Mouse (Mus musculus): ENCODE measurements around the gene Sgo1.
"Not testable (repeated sequence)": the region's sequence is repeated elsewhere in the genome, so short reads cannot be mapped to it uniquely, and the experiment has no call there.

Gene Sgo1

DNA sequence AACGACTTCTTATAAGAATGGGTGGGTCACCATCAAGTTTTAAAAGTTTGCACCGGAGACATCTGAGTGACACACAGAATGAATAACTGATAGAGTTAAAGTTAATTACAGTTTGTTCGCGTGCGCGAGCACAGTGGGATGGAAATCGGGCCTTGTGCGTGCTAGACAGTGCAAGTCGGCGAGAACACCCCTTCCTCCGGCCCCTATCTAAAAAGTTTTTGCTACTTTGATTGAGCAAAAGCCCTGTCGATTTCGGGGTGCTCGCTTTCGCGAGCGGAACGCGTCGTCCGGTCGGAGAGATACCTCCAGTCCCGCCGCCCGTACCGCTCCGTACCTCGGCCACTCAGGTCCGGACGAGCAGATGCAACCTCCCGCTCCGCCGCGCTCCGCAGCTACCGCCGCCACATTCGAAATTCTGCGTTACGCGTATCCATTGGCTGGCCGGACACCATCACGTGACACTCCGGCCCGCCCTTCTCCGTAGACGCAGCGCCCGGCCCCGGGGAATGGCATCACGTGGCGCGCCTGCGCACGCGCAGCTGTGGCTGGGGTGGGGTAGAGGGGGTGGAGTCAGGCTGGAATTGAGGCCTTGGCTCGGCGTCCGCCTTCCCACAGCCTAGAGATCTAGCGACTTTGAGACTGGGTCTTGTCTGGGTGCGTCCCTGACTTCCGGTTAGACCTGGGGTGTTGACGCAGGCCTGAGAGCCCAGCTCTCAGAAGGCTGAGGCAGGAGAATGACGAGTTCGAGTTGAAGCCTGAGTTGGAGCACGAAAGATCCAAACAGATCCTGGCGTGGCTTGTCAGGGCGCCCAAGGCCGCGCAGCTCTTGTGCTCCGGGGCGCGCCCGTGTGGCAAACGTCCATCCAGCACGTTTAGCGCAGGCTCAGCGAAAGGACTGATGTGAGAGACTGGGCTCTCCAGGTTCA, at the start of gene Sgo1:
Sgo1 (minus strand) TSS at position 457 of the 926 bp plus-strand sequence.
- peak; percentile 94 to 97 for DNase-seq (ENCODE audit: low spot score in 2 of 2)

DNA sequence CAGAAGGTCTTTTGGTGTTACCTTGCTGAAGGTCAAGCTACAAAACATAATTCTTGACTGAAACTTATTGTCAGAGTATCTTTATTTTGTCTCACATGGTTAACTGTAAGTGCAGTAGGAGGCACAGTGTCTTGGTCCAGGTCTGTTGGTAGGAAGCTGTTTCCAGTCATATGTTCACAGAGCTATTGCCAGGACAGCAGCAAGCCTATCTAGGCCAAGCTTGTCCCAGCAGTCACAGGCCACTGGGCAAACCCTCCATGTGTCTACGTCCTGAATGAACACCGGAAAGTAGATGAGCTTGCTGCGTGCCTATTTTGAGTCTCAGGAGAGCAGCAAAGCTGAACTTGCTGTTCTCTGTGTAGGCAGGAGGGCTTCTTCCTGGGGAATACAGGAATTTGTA, 29.8 kb upstream of the Sgo1 start:
- DNase-seq (ENCODE audit: low spot score in 2 of 2), result not testable (repeated sequence)

DNA sequence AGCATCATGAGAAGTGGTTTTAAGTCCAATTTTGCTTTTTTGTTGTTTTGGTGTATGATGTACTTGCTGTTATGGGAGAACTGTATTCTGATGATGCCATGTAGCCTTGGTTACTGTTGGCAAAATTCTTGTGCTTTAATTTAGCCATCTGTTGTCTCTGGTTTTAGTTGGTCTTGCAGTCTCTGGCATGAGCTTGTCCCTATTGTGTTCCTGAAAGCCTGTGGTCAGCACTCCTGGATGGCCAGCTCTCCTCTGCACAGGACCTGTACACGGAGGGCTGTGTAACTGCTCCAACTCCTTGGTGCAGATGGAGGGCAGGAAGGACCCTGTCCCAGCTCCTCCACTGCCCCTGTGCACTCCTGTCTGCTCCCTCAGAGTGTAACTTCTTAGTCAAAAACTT, 29.3 kb upstream of the Sgo1 start:
- DNase-seq (ENCODE audit: low spot score in 2 of 2), result no peak

DNA sequence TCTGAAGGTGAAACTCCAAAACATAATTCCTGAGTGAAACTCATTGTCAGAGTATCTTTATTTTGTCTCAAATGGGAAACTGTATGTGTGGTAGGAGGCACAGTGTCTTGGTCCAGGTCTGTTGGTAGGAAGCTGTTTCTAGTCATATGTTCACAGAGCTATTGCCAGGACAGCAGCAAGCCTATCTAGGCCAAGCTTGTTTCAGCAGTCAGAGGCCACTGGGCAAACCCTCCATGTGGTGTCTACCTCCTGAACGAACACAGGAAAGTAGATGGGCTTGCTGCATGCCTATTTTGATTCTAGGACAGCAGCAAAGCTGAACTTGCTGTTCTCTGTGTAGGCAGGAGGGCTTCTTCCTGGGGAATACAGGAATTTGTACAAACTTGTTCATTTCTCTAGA, 26.0 kb upstream of the Sgo1 start:
- not testable (repeated sequence) for DNase-seq (ENCODE audit: low spot score in 2 of 2)

DNA sequence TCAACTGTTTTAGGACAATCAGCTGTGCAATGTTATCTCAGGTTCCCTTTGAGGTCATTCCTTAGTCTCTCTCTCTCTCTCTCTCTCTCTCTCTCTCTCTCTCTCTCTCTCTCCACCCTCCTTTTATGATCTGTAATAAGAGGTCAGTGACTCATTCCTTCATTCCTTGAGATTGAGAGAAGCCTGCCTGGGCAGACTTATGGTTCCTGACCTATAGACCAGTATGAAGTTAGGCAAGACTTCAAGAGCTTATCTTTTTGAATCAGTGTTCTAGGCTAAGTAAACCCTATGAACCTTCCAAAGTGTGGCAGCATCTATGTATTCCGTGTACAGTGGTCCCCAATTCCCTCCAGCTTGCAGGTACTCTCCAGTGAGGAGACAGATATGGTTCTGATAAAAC, 25.3 kb upstream of the Sgo1 start:
- no peak for DNase-seq (ENCODE audit: low spot score in 2 of 2)

DNA sequence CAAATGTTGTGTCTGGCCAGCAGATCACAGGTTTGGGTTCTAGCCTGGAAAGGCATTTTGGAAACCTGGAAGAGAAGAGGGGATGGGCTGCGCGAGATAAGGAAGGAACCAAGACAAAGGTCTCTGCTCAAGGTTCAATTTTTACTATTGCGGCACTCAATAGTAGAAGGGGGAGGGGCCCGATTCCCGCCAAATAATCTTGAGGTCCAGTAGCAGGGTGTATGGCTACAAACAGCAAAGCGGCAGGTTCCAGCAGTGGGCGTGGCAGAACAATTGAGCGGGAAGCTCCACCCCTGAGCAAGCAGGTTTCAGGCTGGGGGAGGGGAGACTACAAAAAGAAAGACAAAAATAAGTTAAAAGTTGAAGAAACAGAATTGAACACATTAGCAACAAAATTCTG, 8.4 kb upstream of the Sgo1 start:
- not testable (repeated sequence) for DNase-seq (ENCODE audit: low spot score in 2 of 2)

DNA sequence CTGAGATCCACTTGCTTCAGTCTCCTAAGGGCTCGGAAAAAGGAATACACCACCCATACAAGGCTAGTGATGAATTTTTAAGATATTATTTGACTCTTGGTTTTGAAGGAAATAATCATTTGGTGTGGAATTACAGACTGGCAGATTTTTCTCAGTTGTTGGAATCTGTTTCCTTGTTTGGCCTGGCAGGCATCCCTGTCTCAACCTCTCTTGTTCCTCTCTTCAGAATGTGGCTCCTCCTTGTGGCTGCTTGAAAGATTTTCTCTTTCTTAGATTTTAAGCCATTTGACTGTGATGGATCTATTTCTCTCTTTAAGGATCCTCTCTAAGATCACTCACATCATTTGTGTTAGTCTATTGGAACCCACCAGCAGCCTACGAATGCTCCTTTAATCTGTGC, 4.9 kb upstream of the Sgo1 start:
- DNase-seq (ENCODE audit: low spot score in 2 of 2), result peak in 1 of 2 experiments; percentile 12

DNA sequence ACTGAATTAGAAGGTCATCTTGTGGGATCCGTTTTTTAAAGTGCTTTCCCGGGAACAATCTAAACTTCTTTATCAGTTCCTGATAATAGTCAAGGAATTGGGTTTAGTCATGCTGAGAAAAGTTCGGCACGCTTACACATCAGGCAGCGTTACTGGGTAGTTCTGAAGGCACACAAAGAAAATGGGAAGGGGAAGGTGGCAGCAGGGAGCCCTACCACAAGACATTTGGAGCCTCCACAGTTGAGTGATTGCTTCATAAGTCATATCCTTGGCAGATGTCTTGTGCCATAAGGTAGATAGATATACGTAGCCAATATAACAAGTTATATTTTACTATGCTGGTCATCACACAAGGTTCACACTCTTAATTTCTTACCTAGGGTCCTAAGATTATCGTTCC, 813 bp upstream of the Sgo1 start:
- DNase-seq (ENCODE audit: low spot score in 2 of 2), result peak in 1 of 2 experiments; percentile 8

DNA sequence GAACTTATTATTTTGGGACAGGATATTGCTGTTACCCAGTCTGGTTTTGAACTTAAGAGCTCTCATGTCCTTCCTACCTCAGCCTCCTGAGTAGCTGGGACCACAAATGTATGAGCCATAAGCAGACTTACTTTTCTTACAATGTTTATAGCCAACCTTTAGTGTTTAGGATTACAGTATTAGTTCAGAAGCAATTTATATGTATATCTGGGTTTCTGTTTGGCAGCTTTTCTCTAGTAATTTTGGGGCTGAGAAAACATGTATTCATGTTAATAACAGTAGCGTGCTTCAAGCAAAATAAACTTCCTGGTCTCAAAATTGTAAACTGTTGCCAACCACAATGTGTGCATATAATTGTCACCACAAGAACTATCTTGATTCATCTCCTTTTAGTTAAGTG, 812 bp downstream of the Sgo1 start:
- no peak for DNase-seq (ENCODE audit: low spot score in 2 of 2)

DNA sequence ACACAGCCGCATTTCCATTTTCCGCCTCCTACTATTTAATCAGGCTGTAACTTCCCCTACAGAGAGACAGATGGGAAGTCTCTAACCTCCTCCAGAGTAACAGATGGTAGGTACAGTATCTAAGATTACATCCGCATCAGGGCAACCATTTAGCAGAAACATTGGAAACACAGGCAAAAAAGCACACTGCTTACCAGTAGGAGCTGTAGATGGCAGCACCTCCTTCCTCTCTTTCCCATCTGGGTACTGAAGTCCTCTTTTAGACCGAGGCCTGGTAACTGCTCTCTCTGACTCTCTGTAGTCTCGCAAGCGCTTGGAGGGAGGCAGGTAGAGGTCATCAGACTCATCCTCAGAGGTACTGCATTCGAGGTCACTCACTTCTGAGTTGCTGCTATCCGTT, 10.4 kb downstream of the Sgo1 start:
- DNase-seq (ENCODE audit: low spot score in 2 of 2), result peak in 1 of 2 experiments; percentile 52

DNA sequence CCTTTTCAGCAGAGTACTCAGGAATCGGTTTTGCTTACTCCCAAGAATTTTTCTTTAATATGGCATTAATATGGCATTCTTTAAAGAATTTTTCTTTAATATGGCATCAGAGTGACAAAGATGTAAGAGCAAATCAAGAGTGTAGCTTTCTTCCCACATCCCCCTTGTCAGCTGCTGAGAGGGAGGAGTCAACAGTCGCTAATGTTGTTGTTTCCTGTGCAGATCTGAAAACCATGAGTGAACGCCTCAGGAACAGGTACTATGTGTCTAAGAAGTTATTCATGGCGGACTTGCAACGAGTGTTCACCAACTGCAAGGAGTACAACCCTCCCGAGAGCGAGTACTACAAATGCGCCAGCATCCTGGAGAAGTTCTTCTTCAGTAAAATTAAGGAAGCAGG, 18.7 kb downstream of the Sgo1 start:
- DNase-seq (ENCODE audit: low spot score in 2 of 2), result no peak

DNA sequence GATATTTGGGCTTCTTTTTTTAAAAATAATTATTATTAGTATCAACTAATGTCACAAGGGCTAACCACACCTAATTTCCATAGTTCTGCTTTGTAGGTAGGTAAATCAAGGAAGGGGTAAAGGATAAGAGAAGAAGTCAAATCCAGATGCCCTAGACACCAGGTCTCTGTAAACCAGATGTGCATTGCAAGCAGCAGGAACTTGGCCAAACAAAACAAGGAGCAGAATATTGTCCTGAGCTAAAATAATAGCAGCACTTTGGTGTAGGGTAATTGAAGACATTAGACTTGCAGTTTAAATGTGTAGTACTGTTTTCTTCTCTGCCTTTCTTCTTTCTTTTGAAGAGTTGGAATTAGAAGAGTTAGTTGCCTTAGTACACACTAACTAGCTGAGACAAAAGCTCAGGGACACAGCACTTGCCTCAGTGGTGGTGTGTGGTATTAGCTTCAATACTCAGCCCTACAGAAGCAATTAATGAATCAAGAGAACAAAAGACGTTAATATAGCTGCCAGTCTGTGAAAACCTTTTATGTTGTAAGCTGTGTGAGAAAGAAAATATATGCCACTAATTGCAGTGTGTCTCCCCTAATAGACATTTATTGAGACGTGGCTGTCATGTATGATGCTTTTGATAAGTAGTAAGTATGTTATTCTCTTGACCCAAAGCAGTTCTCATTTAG, 24.3 kb downstream of the Sgo1 start:
- no peak for DNase-seq (ENCODE audit: low spot score in 2 of 2)

DNA sequence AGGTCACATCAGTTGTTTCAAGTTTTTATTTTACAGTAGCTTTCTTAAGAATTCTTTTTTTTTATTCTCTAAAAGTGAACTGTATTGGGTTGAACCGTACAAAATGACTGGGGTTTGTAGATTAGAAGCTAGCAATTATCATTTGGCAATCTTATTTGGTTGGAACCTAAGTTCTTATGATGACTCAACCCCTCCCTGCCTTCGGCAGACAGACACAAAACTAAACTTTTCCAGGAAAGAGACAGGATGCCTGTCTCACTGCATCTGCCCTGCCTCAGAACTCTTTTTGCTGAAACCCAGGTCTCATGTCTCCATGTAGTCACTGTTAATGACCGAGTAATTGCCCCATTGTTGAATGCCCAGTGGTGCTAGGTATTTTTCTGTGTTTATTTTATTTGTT, 24.9 kb downstream of the Sgo1 start:
- no peak for DNase-seq (ENCODE audit: low spot score in 2 of 2)

DNA sequence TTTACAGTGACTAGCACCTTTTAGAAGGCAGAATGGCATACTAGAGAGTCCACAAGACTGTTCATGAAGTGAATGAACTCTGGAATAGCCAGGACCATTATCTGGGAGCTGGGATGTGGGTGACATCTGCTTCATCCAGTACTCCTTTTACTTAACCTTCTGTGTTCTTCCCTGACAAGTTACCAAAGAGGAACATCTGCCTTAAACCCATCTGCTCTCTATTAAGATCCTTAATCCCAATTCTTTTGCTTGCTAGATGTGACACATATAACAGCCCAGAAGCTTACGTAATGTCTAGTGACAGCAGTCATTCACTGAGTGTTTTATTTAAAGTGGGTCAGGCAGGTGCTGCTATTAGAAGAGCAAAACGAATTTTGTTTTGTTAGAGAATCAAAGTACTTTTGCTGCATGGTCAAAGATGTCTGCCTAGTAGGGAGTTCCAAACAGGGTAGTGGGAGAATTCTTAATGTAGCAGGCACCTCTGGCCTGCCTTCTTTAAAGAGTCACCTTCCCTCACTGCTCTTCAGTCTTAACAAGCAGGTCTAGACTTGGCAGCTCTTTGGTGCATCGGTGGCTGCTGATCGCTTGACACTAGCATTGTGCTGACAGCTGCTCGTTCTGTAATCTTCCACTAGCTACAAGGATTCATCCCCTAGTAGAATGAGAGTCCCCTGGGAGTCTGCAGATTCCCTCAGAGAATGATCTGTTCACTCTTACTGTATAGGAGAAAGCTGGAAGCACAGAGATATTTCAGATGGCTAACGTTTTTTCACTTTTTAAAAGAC, 27.9 kb downstream of the Sgo1 start:
- no peak for DNase-seq (ENCODE audit: low spot score in 2 of 2)

DNA sequence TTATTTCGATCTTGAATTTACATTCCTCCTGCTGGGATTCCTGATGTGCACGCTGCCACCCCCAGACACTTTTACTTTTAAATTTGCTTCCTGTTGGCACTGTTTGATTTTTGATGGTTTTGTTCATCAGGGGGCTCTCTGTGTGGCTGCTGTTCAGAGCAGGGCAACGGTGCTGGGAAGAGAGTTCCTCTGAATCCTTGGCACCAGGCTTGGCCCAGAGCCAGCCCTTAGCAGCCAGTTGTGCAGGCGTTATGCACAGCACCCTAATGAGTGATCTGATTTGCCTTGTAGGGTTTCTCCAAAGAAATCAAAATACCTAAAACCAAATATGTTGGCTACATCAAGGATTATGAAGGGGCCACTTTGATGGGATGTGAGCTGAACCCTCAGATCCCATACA, 29.4 kb downstream of the Sgo1 start:
- peak in 1 of 2 experiments; percentile 33 for DNase-seq (ENCODE audit: low spot score in 2 of 2)

DNA sequence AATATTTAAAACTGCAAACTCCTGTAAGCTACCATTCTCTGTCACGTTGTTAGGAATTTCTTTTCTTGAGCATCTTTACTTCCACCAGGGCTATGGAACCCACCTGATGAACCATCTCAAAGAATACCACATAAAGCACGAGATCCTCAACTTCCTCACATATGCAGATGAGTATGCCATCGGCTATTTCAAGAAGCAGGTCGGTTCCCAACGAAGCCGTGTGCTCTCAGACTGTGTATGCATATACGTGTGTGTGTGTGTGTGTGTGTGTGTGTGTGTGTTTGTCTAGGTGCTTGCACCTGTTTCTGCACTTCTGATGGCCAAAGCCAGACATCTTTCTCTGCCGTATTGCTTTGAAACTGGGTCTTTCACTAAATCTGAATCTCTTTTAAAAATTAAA, 29.9 kb downstream of the Sgo1 start:
- DNase-seq (ENCODE audit: low spot score in 2 of 2), result no peak

DNA sequence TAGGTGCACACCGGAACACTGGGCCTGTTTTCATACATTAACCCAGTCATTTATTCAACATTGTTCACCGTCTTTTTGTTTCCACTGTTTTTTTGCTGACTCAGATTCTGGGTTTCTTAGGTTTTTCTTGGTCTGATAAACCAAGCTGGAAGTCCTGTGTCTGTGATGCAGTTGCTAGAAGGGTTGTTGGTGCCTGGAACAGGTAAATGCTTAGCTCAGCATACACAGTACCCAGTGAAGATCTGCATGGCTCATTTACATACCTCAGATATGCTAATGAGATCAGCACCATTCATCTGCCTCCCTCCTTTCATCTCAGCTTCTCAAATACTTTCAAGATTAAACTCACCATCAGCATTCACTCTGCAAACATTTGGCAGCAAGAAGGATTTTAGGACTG, 30.5 kb downstream of the Sgo1 start:
- no peak for DNase-seq (ENCODE audit: low spot score in 2 of 2)

DNA sequence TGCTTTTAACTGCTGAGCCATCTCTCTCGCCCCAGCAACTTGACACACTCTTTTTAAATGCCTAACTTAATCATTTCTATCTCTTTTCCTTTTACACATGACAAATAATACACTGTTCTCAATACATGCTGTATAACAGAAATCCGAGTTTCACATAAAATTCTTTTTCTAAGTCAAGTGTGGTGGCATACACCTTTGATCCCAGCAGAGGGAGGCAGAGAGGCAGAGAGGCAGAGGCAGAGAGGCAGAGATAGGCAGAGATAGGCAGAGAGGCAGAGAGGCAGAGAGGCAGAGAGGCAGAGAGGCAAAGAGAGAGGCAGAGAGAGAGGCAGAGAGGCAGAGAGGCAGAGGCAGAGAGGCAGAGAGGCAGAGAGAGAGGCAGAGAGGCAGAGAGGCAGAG, 31.7 kb downstream of the Sgo1 start:
- not testable (repeated sequence) for DNase-seq (ENCODE audit: low spot score in 2 of 2)

DNA sequence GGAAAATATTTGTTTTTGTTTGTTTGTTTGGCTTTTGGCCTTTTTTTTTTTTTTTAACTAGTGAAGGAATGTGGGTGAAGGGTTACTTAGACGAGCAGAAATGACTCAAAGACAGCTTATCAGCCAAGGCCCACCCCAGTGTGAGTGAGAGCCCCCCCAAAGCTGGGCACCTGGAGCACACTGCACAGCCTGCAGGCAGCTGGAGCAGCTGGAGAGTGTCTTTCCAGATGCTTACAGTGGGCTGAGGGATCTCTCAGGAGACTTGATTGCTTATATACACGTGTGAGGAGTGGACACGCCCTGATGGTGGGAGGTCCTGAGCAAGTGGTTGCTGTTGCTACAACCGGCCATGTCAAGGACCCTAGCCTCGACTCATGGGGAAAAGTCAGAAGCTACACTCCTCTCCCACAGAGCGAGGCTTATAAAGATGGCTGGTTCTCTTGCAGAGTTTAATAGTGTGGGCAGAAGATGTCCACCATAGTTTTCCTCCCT, 32.7 kb downstream of the Sgo1 start:
- no peak for DNase-seq (ENCODE audit: low spot score in 2 of 2)

DNA sequence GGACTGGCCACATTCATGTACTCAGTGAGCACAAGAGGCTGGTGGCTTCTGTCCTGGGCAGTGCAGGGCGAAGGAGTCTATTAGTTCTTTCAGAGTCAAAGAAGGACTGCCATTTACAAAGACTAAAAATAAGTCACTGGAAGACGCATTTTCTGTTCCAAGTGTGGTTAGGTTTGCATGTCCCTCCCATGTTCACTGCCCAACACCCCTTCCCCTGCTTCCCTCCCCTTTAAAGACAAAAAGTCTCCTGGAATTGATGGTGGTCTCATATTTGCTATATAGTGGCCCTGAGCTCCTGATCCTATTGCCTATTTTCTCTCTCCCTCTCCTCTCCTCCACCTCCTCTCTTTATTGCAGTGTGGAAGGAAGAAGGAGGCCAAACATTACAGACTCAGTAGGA, 33.2 kb downstream of the Sgo1 start:
- no peak for DNase-seq (ENCODE audit: low spot score in 2 of 2)

DNA sequence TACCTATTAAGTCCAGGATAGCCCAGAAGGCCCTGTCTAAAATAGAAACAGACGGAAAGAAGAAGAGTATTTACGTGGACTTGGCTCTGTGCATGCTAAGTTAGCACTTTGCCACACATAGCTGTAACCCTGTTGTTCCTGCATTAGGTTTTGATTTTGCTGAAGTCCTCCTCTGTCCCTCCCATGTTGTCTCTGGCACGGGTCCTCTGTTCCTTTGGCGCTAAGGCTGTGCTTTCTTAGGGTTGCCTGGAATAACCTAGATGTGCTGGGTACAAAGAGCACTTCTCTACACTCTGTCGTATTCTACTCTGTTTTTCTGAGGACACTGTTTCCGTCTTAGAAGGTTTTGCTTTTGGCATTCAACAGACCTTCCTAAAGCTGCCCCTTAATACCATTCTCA, 34.1 kb downstream of the Sgo1 start:
- DNase-seq (ENCODE audit: low spot score in 2 of 2), result no peak

DNA sequence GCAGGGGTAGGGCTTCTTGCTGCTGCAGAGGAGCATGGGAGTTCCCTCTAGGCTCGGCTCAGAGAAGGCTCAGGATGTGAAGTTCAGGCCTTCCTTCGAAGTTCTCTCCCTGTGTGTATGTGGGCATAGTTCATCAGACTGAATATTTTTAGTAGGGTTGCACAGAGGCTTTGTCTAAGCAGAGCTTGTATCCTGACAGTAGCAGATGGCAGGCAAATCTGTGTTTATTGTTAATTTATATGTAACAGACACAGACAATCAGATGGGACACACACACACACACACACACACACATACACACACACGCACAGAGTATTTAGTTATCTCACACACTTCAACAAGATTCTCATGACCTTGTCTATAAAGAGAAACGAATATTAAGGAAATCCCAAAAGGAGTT, 34.5 kb downstream of the Sgo1 start:
- DNase-seq (ENCODE audit: low spot score in 2 of 2), result no peak

Measured in cerebellum, postnatal 4 days (tissue).